Mouse (Mus musculus): ENCODE results near the gene Zbtb20.

GRCm38 (mm10) chr16:43504556-43504955, 628.9 kb downstream of the Zbtb20 start:
- TF ChIP-seq CTCF (IDR thresholded peaks at IDR 0.05) (no peak), EP300 (IDR thresholded peaks at IDR 0.05) (no peak)
